Mouse (Mus musculus): ENCODE data around the gene Commd1. TPM values are rescaled to one million over a fixed set of nuclear protein-coding genes. Genes with fewer than 3 reads are reported as not detected.
A peak's percentile ranks its signal among the peaks of the same experiment; 100 is the strongest.

Gene Commd1
- polyA plus RNA-seq, 1 experiment from 2014 or later = 366 TPM

GRCm38 (mm10) chr11:22865635-22866246 is 116.4 kb downstream of the Commd1 start:
- Histone ChIP-seq H3K36me3 (no peaks in the 10 kb centered on the region), H3K9ac (no peak overlapping the region), H3K27ac (no peak overlapping the region), H3K4me2 (replicated peaks) (no peak overlapping the region), H3K27me3 (peaks cover 15% of the 10 kb centered on the region), H3K4me1 (no peaks in the 10 kb centered on the region), H3K4me3 (no peak overlapping the region), H3K9me3 (no peaks in the 10 kb centered on the region)
- WGBS = 77% methylated on average over 7 of the region's 7 CpGs
- ATAC-seq (ENCODE audit: insufficient number of reproducible peaks, insufficient read depth, low FRiP score, low TSS enrichment) = no peak

GRCm38 (mm10) chr11:22864305-22865060 is 117.7 kb downstream of the Commd1 start:
- Histone ChIP-seq H3K9me3 (no peaks in the 10 kb centered on the region), H3K27me3 (peaks cover 18% of the 10 kb centered on the region), H3K4me1 (peaks cover 6% of the 10 kb centered on the region; the same call in 1 of the 2 replicates), H3K4me3 (no peak overlapping the region), H3K9ac (no peak overlapping the region), H3K27ac (no peak overlapping the region), H3K36me3 (no peaks in the 10 kb centered on the region), H3K4me2 (replicated peaks) (no peak overlapping the region)
- no peak for ATAC-seq (ENCODE audit: insufficient number of reproducible peaks, insufficient read depth, low FRiP score, low TSS enrichment)
- 42% methylated on average over 8 of the region's 8 CpGs for WGBS

GRCm38 (mm10) chr11:22863581-22863980 is 118.6 kb downstream of the Commd1 start:
- H3K36me3 ChIP-seq = no peaks in the 10 kb centered on the region
- no peak for ATAC-seq (ENCODE audit: insufficient number of reproducible peaks, insufficient read depth, low FRiP score, low TSS enrichment)
- H3K4me2 ChIP-seq (replicated peaks) = no peak overlapping the region
- no peaks in the 10 kb centered on the region for H3K9me3 ChIP-seq
- no peak overlapping the region for H3K4me3 ChIP-seq
- H3K4me1 ChIP-seq = peaks cover 10% of the 10 kb centered on the region
- no peak overlapping the region for H3K27ac ChIP-seq
- H3K9ac ChIP-seq = no peak overlapping the region
- WGBS = 37% methylated on average over 4 of the region's 4 CpGs
- H3K27me3 ChIP-seq = peaks cover 24% of the 10 kb centered on the region

GRCm38 (mm10) chr11:22861315-22861714 is 120.9 kb downstream of the Commd1 start:
- Histone ChIP-seq H3K4me1 (peaks cover 14% of the 10 kb centered on the region), H3K27me3 (peaks cover 43% of the 10 kb centered on the region), H3K9ac (no peak overlapping the region), H3K4me3 (no peak overlapping the region), H3K27ac (no peak overlapping the region), H3K4me2 (replicated peaks) (no peak overlapping the region), H3K36me3 (no peaks in the 10 kb centered on the region), H3K9me3 (no peaks in the 10 kb centered on the region)
- 58% methylated on average over 4 of the region's 4 CpGs for WGBS
- no peak for ATAC-seq (ENCODE audit: insufficient number of reproducible peaks, insufficient read depth, low FRiP score, low TSS enrichment)

- no peaks in the 10 kb centered on the region for H3K36me3 ChIP-seq
- ATAC-seq (ENCODE audit: insufficient number of reproducible peaks, insufficient read depth, low FRiP score, low TSS enrichment) = no peak
- H3K4me2 ChIP-seq (replicated peaks) = peak within 1 kb of the TSS; percentile 94
- no peak within 1 kb of the TSS for H3K27ac ChIP-seq
- H3K4me3 ChIP-seq = peak within 1 kb of the TSS; percentile 66
- 5% methylated on average over 41 of the region's 41 CpGs for WGBS
- peaks cover 48% of the 10 kb centered on the region for H3K27me3 ChIP-seq
- H3K4me1 ChIP-seq = peaks cover 14% of the 10 kb centered on the region
- peak within 1 kb of the TSS; percentile 60 for H3K9ac ChIP-seq
- no peaks in the 10 kb centered on the region for H3K9me3 ChIP-seq
Observed at GRCm38 (mm10) chr11:22860335-22861227, 121.6 kb downstream of the Commd1 start, which contains the start of gene B3gnt2. B3gnt2 (minus strand) TSS chr11:22860961.

GRCm38 (mm10) chr11:22859633-22860334 is 122.4 kb downstream of the Commd1 start:
- no peak overlapping the region for H3K27ac ChIP-seq
- H3K4me3 ChIP-seq = peak overlapping the region; percentile 66
- H3K4me2 ChIP-seq (replicated peaks) = peak overlapping the region; percentile 94
- H3K36me3 ChIP-seq = no peaks in the 10 kb centered on the region
- H3K9ac ChIP-seq = peak overlapping the region; percentile 60
- H3K9me3 ChIP-seq = no peaks in the 10 kb centered on the region
- ATAC-seq (ENCODE audit: insufficient number of reproducible peaks, insufficient read depth, low FRiP score, low TSS enrichment) = peak; percentile 89
- H3K4me1 ChIP-seq = peaks cover 14% of the 10 kb centered on the region
- under 1% methylated on average over 55 of the region's 55 CpGs for WGBS
- peaks cover 49% of the 10 kb centered on the region for H3K27me3 ChIP-seq

- peaks cover 44% of the 10 kb centered on the region for H3K27me3 ChIP-seq
Observed at GRCm38 (mm10) chr11:22859301-22859632, 122.9 kb downstream of the Commd1 start.

GRCm38 (mm10) chr11:22858441-22859300 is 123.5 kb downstream of the Commd1 start:
- H3K27me3 ChIP-seq = peaks cover 41% of the 10 kb centered on the region
- peak; percentile 13; the same call in 1 of the 2 replicates for ATAC-seq (ENCODE audit: insufficient number of reproducible peaks, insufficient read depth, low FRiP score, low TSS enrichment)
- no peak overlapping the region for H3K27ac ChIP-seq

More at GRCm38 (mm10) chr11:22859301-22859632, 122.9 kb downstream of the Commd1 start:
- 1% methylated on average over 31 of the region's 41 CpGs for WGBS
- H3K9ac ChIP-seq = peak overlapping the region; percentile 60
- H3K4me2 ChIP-seq (replicated peaks) = peak overlapping the region; percentile 94
- no peaks in the 10 kb centered on the region for H3K9me3 ChIP-seq
- no peak; the same call in 1 of the 2 replicates for ATAC-seq (ENCODE audit: insufficient number of reproducible peaks, insufficient read depth, low FRiP score, low TSS enrichment)
- H3K27ac ChIP-seq = no peak overlapping the region
- peak overlapping the region; percentile 66 for H3K4me3 ChIP-seq
- H3K36me3 ChIP-seq = no peaks in the 10 kb centered on the region
- peaks cover 14% of the 10 kb centered on the region for H3K4me1 ChIP-seq

GRCm38 (mm10) chr11:22857705-22858440 is 124.3 kb downstream of the Commd1 start:
- Histone ChIP-seq H3K4me2 (replicated peaks) (peak overlapping the region; percentile 94), H3K9ac (no peak overlapping the region), H3K27me3 (peaks cover 38% of the 10 kb centered on the region), H3K9me3 (no peaks in the 10 kb centered on the region), H3K27ac (no peak overlapping the region), H3K4me3 (peak overlapping the region; percentile 66), H3K36me3 (no peaks in the 10 kb centered on the region), H3K4me1 (peaks cover 14% of the 10 kb centered on the region)
- no peak for ATAC-seq (ENCODE audit: insufficient number of reproducible peaks, insufficient read depth, low FRiP score, low TSS enrichment)
- WGBS = 16% methylated on average over 25 of the region's 25 CpGs

More at GRCm38 (mm10) chr11:22858441-22859300, 123.5 kb downstream of the Commd1 start:
- peak overlapping the region; percentile 60 for H3K9ac ChIP-seq
- peak overlapping the region; percentile 94 for H3K4me2 ChIP-seq (replicated peaks)
- H3K4me3 ChIP-seq = peak overlapping the region; percentile 66
- H3K4me1 ChIP-seq = peaks cover 14% of the 10 kb centered on the region
- WGBS = 1% methylated on average over 50 of the region's 50 CpGs
- no peaks in the 10 kb centered on the region for H3K36me3 ChIP-seq
- H3K9me3 ChIP-seq = no peaks in the 10 kb centered on the region
